Mouse (Mus musculus) ovary, adult 18-20 months (tissue): ENCODE results near the gene Tlcd2.

Source experiments
- DNase-seq: peaks from one replicate; pipeline ENCODE4 v3.0.0; 2022; ENCODE audit warnings: low spot score, mixed read lengths

Tlcd2 gene

DNA sequence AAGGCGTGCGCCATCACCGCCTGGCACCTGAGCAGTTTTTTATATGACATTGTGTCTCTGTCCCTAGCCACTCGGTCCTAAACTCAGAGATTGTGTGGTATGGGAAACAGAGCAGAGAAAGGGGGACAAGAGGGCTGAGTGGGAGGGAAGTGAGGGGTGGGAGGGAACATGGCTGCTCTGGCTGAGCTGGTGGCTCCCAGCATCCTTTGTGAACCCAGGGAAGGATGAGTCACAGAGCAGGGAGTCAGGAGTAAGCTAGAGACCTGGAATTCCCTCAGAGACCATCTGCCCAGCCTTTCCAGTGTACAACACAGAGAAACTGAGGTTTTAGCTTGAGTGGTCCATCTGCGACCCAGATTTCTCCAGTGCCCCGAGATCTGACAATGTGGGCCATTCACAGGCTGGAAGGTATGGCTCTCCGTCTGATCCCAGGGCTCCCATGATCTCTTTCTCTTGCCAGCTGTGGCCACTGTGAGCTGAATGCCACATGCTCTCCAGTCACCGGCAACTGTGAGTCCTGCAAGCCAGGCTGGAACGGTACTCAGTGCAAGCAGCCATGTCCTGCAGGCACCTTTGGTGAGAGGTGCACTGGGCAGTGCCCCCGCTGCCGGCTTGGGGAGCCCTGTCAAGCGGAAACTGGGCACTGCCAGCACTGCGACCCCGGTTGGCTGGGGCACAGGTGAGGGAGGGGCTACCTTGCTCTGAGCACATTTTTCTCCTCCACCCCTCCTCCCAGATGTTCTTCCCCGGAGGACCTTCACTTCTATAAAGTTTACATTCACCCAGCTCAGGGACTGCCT, 58.5 kb downstream of the Tlcd2 start:
- no peak for DNase-seq
